Mouse (Mus musculus) urinary bladder, postnatal 10 days (tissue): ENCODE data around the gene Farp1.

Experiments
- DNase-seq: peaks from one replicate; pipeline ENCODE4 v3.0.0; 2022; ENCODE audit warnings: low spot score

Gene Farp1

DNA sequence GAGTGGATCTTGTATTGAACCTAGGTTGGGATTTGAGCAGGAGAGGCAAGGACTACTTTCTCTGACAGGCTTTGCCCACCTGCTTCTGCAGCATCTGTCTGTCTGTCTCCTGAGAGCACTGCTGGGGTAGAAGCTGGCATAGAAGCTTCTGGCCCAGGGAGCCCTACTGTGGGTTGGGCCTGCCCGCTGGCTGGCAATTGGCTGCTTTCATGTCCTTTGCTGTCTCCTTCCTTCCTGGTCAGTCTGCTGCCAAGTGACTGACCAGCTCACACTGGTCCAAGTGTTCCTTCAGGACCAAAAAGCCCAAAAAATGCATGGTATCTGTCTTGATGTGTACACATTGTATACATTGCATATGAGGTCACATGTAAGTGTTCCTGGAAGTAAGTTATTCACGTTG is 228.9 kb downstream of the Farp1 start:
- DNase-seq: no peak

DNA sequence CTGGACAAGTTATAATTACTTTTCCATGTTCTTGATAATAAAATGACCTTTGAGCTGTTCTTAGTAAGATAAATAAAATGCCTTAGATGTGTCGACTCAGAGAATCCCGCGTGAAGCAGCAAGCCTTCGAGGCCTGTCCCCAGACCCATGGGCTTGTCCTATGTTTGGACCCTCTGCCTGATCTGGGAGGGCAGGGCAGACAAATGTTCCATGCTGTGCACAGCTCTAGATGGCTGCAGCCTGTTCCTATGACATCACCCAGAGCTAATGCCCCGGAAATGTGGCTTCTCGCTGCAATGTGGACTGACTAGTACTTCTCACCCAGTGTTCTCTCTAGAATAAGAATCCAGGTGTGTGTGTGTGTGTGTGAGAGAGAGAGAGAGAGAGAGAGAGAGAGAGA is 229.5 kb downstream of the Farp1 start:
- DNase-seq: no peak

- DNase-seq: no peak
These were observed 232.8 kb downstream of the Farp1 start for GRCm38 (mm10) chr14:121267801-121268200.

- DNase-seq: no peak
These were observed 235.5 kb downstream of the Farp1 start for GRCm38 (mm10) chr14:121270490-121270889.

DNA sequence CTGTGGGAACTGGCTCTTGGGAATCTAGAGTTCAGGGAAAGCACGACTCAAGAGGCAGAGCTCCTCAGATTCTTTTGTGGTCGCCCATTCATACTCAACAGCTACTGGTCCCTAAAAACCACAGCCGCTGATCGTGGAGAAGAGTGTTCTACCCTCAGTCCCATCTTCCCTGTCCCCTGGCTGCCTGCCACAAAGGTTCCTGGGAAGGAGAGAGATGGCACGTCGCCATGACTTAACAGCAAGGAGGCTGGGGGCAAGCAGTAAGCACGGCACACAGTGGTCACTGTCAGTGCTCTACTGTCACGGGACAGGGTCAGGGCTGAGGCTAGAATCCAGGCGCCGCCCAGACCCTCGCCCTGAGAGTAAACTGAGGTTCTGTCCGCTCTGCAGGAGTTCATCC is 240.0 kb downstream of the Farp1 start:
- no peak for DNase-seq

- DNase-seq: no peak
These were observed 241.0 kb downstream of the Farp1 start for GRCm38 (mm10) chr14:121276016-121276415.

- peak; percentile 64 for DNase-seq
These were observed 244.1 kb downstream of the Farp1 start for GRCm38 (mm10) chr14:121279106-121279505.

- DNase-seq: no peak
These were observed 245.8 kb downstream of the Farp1 start for GRCm38 (mm10) chr14:121280601-121281335.

- DNase-seq: no peak
These were observed 246.3 kb downstream of the Farp1 start for GRCm38 (mm10) chr14:121281336-121281710.

GRCm38 (mm10) chr14:121285379-121286120 is 250.6 kb downstream of the Farp1 start:
- DNase-seq: no peak

GRCm38 (mm10) chr14:121291881-121292280 is 256.9 kb downstream of the Farp1 start:
- DNase-seq: no peak

DNA sequence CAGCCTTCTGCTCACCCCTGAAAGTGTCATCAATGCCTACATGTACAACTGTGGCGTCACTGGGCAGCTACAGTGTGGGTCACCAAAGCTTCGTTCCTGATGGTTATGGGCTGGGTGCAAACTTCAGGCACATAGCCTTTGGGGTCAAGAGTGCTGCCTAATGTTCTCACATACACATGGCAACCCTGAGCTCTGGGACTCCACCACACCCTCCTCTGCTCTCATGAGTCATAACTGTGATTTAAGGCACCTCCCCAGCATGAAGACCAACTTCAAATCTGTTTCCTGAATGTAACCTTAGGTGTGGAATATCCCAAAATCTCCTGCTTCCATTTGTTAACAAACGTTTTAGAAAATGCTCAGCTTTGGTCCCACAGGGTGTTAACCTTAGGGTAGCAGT is 257.4 kb downstream of the Farp1 start:
- DNase-seq: no peak

GRCm38 (mm10) chr14:121294484-121294883 is 259.5 kb downstream of the Farp1 start:
- no peak for DNase-seq

GRCm38 (mm10) chr14:121297103-121297502 is 262.1 kb downstream of the Farp1 start:
- DNase-seq: no peak

DNA sequence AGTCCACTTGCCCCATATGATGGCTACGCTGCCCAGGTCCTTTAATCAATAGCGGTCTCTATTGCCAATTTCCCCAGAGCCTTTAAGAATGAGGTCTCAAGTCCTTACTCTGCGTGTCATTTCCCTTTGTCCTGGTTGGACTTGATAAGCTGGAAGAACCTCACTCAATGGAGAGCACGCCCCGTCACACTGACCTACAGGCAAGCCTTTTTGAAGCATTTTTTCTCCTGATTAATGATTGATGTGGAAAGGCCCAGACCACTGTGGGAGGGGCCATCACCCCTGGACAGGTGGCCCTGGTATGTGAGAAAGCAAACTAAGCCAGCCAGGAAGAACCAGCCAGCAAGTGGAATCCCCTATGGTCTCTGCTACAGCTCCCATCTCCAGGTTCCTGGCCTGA is 263.5 kb downstream of the Farp1 start:
- no peak for DNase-seq

GRCm38 (mm10) chr14:121299093-121299492 is 264.1 kb downstream of the Farp1 start:
- no peak for DNase-seq

GRCm38 (mm10) chr14:121304523-121304922 is 269.5 kb downstream of the Farp1 start:
- DNase-seq: no peak

- DNase-seq: no peak
These were observed 270.5 kb downstream of the Farp1 start for GRCm38 (mm10) chr14:121305316-121306064.

DNA sequence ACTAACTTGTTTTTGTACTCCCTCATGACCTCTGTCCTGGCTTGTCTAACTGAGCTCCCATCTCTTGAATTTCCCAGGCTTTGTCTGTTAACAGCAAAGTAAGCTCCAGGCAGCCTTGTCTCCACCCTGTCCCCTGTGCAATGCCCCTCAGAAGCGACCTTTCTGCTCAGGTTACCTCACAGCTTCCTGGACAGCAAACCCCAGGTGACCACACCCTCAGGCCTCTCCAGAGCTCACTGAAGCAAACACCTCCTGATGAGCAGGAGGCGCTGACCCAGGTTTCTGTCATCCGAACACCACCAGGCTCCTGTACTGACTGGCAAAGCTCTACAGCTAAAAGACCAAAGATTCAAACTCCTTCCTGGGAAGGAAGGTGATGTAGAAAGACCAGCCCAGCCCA is 274.9 kb downstream of the Farp1 start:
- DNase-seq: no peak

- DNase-seq: no peak
These were observed 275.5 kb downstream of the Farp1 start for GRCm38 (mm10) chr14:121310325-121311080.

- no peak for DNase-seq
These were observed 276.1 kb downstream of the Farp1 start for GRCm38 (mm10) chr14:121311083-121311482.

- DNase-seq: no peak
These were observed 278.3 kb downstream of the Farp1 start for GRCm38 (mm10) chr14:121313283-121313682.
